Mouse (Mus musculus) heart, postnatal 0 days (tissue): ENCODE measurements at regions not wholly inside any gene's neighbourhood (a gene's known extent, or its start where the extent isn't known, plus 50 kb on each side); places are given as distances from the start of the nearest gene placed in this dataset.

Source experiments
- ATAC-seq: fragments of 200-750 bp; cut with Nextera tagmentation; 2 replicates; pipeline ENCODE4 v1.8.0; 2017; ENCODE audit warnings: low read depth, moderate number of reproducible peaks, moderate library complexity; ENCODE audit not compliant: insufficient read depth
- DNase-seq: peaks from one replicate; pipeline ENCODE4 v3.0.0-alpha.2; 2016; ENCODE audit warnings: low spot score
- H3K27ac ChIP-seq: fragments of 300-500 bp; sonication (generic); 2 replicates; pipeline ENCODE4 v1.5.1; 2014; ENCODE audit warnings: low read depth, mild to moderate bottlenecking
- H3K27me3 ChIP-seq: fragments of 300-500 bp; sonication (generic); 2 replicates; pipeline ENCODE4 v1.6.1; 2014; ENCODE audit warnings: low read length, mixed read lengths; ENCODE audit not compliant: control insufficient read depth, insufficient read depth
- H3K36me3 ChIP-seq: fragments of 300-500 bp; sonication (generic); replicated peaks from 2 replicates; pipeline ENCODE4 v1.6.1; 2014; ENCODE audit warnings: low read length, mixed read lengths; ENCODE audit not compliant: control insufficient read depth, insufficient read depth
- H3K4me1 ChIP-seq: fragments of 300-500 bp; sonication (generic); 2 replicates; pipeline ENCODE4 v1.6.1; 2014; ENCODE audit warnings: antibody characterized with exemption; ENCODE audit not compliant: control insufficient read depth, insufficient read depth
- H3K4me2 ChIP-seq: fragments of 300-500 bp; sonication (generic); 2 replicates; pipeline ENCODE4 v1.6.1; 2014; ENCODE audit warnings: low read depth, mild to moderate bottlenecking, low read length, moderate library complexity
- H3K4me3 ChIP-seq: fragments of 300-500 bp; sonication (generic); 2 replicates; pipeline ENCODE4 v1.5.1; 2014; ENCODE audit warnings: low read depth, low read length
- H3K9ac ChIP-seq: fragments of 300-500 bp; sonication (generic); replicated peaks from 2 replicates; pipeline ENCODE4 v1.6.1; 2014; ENCODE audit warnings: low read depth, low read length, mixed read lengths
- H3K9me3 ChIP-seq: fragments of 300-500 bp; sonication (generic); replicated peaks from 2 replicates; pipeline ENCODE4 v1.6.1; 2016; ENCODE audit warnings: low read length; ENCODE audit not compliant: control insufficient read depth
- CTCF ChIP-seq: IDR thresholded peaks from 2 replicates; pipeline ENCODE4 v1.5.1; 2016; ENCODE audit warnings: antibody characterized with exemption, control low read depth, low read depth
- EP300 ChIP-seq: IDR thresholded peaks from 2 replicates; pipeline ENCODE4 v1.6.1; 2016; ENCODE audit warnings: antibody characterized with exemption, low read depth
- WGBS: fragments of 180-500 bp; shearing (Covaris S2); extraction: QIAGEN DNeasy Blood & Tissue Kit; methylation state at CpG from one replicate; pipeline ENCODE4 v1.1.7; 2014; 5-methylcytosine and 5-hydroxymethylcytosine counted together

DNA sequence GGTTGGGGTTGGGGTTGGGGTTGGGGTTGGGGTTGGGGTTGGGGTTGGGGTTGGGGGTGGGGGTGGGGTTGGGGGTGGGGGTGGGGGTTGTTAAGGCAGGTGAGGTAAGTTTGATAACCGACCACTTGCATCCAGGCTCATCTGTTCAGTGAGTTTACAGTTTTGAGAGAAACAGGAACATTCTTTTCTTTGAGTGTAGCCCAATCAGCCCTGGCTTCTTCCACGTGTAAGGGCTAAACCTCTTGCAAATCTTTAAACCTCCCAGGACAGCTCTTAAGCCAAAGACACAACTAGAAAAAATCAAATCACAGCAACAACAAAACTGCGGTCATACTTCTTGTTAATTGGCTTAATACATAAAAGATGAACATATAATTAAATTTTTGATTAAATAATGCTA is 173.1 kb upstream of the Gm5148 start:
- no peak overlapping the region for H3K9ac ChIP-seq
- peaks cover 19% of the 10 kb centered on the region; the same call in 1 of the 2 replicates for H3K4me1 ChIP-seq
- no peaks in the 10 kb centered on the region for H3K36me3 ChIP-seq
- no peak for TF ChIP-seq CTCF
- no peak for ATAC-seq
- 51% methylated on average over 3 of the region's 3 CpGs for WGBS
- no peak overlapping the region for H3K27ac ChIP-seq
- peak overlapping the region; percentile 52 for H3K4me2 ChIP-seq
- H3K9me3 ChIP-seq = no peaks in the 10 kb centered on the region; the same call in 1 of the 2 replicates
- no peak for DNase-seq
- no peaks in the 10 kb centered on the region for H3K27me3 ChIP-seq
- H3K4me3 ChIP-seq = no peak overlapping the region

DNA sequence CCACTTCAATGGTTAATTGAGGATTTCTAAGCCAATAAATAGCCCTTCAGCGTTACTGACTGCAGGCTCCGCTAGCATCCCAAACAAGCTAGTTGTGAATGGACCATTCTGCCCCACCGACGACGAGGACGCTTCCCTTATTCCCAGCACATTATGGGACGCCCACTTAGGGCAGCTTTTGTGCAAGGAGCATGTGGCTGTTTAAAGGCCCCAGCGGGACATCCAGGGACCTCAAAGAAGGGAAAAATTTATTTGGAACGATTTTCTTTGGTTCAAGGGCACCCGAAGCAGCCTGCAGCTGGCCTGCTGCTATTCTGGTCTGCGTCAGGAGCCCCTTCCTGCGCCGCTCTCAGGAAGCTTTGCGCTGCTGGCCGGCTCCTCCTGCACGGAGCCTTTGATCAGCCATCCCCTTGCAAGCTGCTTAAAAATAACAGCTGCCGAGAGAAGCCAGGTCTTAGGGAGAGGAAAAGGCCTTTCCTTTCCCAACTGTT is 172.6 kb upstream of the Gm5148 start:
- TF ChIP-seq CTCF = no peak
- TF ChIP-seq EP300 = no peak
- Histone ChIP-seq H3K4me2 (peak overlapping the region; percentile 52), H3K36me3 (no peaks in the 10 kb centered on the region), H3K27me3 (no peaks in the 10 kb centered on the region), H3K9me3 (no peaks in the 10 kb centered on the region; the same call in 1 of the 2 replicates), H3K4me3 (peak overlapping the region; percentile 8; the same call in 1 of the 2 replicates), H3K4me1 (peaks cover 19% of the 10 kb centered on the region; the same call in 1 of the 2 replicates), H3K9ac (peak overlapping the region; percentile 48; the same call in 1 of the 2 replicates), H3K27ac (peak overlapping the region; percentile 58)
- 4% methylated on average over 17 of the region's 17 CpGs for WGBS
- ATAC-seq = peak; percentile 81
- peak; percentile 70 for DNase-seq

DNA sequence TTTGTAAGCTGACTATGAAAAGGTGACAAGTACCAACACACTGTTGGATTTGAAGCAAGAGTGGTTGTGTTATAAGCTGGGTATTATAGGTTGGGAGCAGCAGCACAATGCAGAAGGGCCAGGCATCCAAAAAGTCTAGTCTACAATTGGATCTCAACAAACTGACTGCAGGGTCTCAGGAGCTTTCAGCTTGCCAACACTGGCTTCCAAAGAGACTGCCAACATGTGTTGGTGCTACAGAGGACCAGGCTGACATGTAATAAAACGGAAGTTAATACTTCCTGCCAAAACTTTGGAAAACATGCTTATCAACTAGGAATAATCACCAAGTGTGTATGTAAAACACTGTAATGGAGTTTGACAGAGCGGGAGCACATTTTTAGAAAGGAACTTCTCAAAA is 170.3 kb upstream of the Gm5148 start:
- Histone ChIP-seq H3K4me2 (no peak overlapping the region), H3K27me3 (no peaks in the 10 kb centered on the region), H3K4me1 (peaks cover 19% of the 10 kb centered on the region; the same call in 1 of the 2 replicates), H3K9ac (no peak overlapping the region), H3K9me3 (no peaks in the 10 kb centered on the region; the same call in 1 of the 2 replicates), H3K36me3 (no peaks in the 10 kb centered on the region), H3K27ac (peak overlapping the region; percentile 72), H3K4me3 (no peak overlapping the region)
- TF ChIP-seq EP300 (no peak), CTCF (no peak)
- no peak for DNase-seq
- 24% methylated on average over 2 of the region's 2 CpGs for WGBS
- no peak for ATAC-seq

DNA sequence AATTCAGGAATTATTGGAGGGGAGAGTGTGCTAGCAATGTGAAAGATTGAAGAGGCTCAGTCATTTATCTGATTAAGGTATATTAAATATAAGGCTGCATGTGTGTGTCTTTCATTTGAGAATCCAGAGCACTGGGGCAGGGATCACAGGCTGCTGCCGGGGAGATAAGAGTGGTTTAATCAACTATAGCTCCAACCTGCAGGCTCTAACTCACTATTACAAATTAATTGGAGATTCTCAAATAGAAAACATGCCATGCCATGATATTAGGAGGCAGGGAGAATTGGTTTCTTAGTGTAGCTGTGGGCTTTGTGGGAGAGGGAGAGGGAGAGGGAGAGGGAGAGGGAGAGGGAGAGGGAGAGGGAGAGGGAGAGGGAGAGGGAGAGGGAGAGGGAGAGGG is 165.9 kb upstream of the Gm5148 start:
- ATAC-seq (no peak), DNase-seq (no peak)
- TF ChIP-seq CTCF (no peak), EP300 (no peak)
- Histone ChIP-seq H3K9ac (no peak overlapping the region), H3K27me3 (no peaks in the 10 kb centered on the region), H3K4me3 (no peak overlapping the region), H3K27ac (no peak overlapping the region), H3K36me3 (no peaks in the 10 kb centered on the region), H3K4me1 (peaks cover 11% of the 10 kb centered on the region; the same call in 1 of the 2 replicates), H3K9me3 (no peaks in the 10 kb centered on the region; the same call in 1 of the 2 replicates), H3K4me2 (no peak overlapping the region)
- 75% methylated on average over 1 of the region's 1 CpGs for WGBS

DNA sequence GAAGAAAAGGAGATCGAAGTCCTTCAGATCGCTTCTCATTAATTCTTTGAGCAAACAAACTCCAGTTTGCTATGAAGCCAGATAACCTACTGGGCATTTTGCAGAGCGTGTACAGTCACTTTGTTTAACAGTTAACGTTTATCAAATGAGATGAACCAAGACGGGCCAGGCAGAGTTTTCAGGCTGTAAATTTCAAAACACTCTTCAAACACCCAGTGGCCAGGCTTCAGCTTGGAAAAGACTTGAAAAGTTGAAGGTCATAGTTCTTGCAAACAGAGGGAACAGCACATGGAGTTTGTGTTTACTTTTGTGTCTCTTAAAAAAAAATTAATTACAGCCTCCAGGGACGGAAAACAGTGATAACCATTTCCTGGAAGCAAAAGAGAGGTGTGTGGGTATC is 164.2 kb upstream of the Gm5148 start:
- H3K4me3 ChIP-seq = no peak overlapping the region
- H3K27me3 ChIP-seq = no peaks in the 10 kb centered on the region
- TF ChIP-seq CTCF = no peak
- no peak for TF ChIP-seq EP300
- no peak for ATAC-seq
- no peak overlapping the region for H3K9ac ChIP-seq
- H3K36me3 ChIP-seq = no peaks in the 10 kb centered on the region
- no peak overlapping the region for H3K4me2 ChIP-seq
- H3K9me3 ChIP-seq = no peaks in the 10 kb centered on the region; the same call in 1 of the 2 replicates
- WGBS = 49% methylated on average over 6 of the region's 6 CpGs
- DNase-seq = no peak
- H3K27ac ChIP-seq = no peak overlapping the region
- H3K4me1 ChIP-seq = peaks cover 3% of the 10 kb centered on the region; the same call in 1 of the 2 replicates

DNA sequence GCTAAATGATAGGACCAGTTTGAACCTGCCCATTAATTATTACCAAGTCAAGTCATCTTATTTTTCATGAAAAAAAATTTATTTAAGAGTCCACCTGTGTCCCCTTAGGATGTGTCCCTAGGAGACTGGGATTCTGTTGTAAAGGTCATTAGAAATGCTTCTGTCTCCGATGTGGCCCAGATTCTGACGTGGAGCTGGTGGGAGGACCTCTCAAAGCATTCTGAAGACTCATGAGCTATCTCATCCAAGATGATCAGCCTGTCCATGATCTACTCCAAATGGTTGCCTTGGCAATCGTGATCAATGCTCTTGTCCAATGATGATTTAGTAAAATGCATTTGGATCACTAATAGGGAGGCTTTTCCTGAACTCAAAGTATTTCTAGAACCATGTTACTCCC is 163.4 kb upstream of the Gm5148 start:
- Histone ChIP-seq H3K27ac (no peak overlapping the region), H3K36me3 (no peaks in the 10 kb centered on the region), H3K4me2 (no peak overlapping the region), H3K4me3 (no peak overlapping the region), H3K9me3 (no peaks in the 10 kb centered on the region; the same call in 1 of the 2 replicates), H3K4me1 (peaks cover 3% of the 10 kb centered on the region; the same call in 1 of the 2 replicates), H3K9ac (no peak overlapping the region), H3K27me3 (no peaks in the 10 kb centered on the region)
- no peak for ATAC-seq
- no peak for DNase-seq
- WGBS = 86% methylated on average over 3 of the region's 3 CpGs
- no peak for TF ChIP-seq CTCF
- no peak for TF ChIP-seq EP300
